Mouse (Mus musculus): Measurements from ENCODE around the gene Olfr493.

Olfr493 gene

GRCm38 (mm10) chr7:108346879-108347278 is at the start of gene Olfr493:
Gene Olfr493 (minus strand): TSS chr7:108346979.
- no peak for DNase-seq (ENCODE audit: low read depth, low spot score)

GRCm38 (mm10) chr7:108392867-108393266 is 46.1 kb upstream of the Olfr493 start, which contains the start of gene Olfr495:
Gene Olfr495 (plus strand): TSS chr7:108393167.
- DNase-seq (ENCODE audit: low read depth, low spot score), result no peak

DNA sequence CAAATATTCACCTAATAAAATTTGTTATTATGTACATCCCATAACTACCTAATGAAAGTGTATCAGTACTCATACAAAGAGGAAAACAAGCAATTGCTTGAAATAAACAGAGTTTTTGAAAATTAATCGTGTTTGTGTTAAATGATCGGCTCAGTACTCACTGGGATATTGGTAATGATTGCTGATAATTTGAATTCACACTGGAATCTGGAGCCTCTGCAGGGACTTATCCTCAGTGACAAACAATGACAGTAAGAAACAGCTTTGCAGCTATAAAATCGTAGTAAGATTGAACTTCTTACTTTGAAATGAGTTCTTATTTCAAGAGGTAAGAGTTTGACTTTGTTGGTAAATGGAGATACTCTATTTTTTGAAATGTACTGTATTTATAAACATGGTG is 18.3 kb upstream of the Olfr493 start, which contains the start of gene Olfr494:
Gene Olfr494 (plus strand): TSS at position 301 of the 400 bp plus-strand sequence.
- no peak for DNase-seq (ENCODE audit: low read depth, low spot score)

- no peak for DNase-seq (ENCODE audit: low read depth, low spot score)
These were observed 23.2 kb downstream of the Olfr493 start, which contains the start of gene Olfr492 for GRCm38 (mm10) chr7:108323574-108323973. Gene Olfr492 (minus strand): TSS chr7:108323674.

GRCm38 (mm10) chr7:108313151-108313550 is 33.6 kb downstream of the Olfr493 start, which contains the start of gene Olfr491:
Gene Olfr491 (plus strand): TSS chr7:108313451.
- DNase-seq (ENCODE audit: low read depth, low spot score), result no peak

Measured in 3T3-L1 (cell line).